ENCODE assay signal across 8 mouse cellular contexts in genomic region chr11:68852932-68853409, GRCm38 (mm10). TPM values are rescaled to one million over a fixed set of nuclear protein-coding genes. Genes with fewer than 3 reads are reported as not detected.
A peak's percentile ranks its signal among the peaks of the same experiment; 100 is the strongest.
DNase-seq lines count a peak whose midpoint lies in the region; ATAC-seq and TF ChIP-seq lines count a peak whose summit lies in the region.

No protein-coding gene starts in this region.

- peak; percentile 99 for DNase-seq in gastrocnemius, postnatal 10 days
- peak; percentile 99 to 100 for DNase-seq in left cerebral cortex, postnatal 10 days (ENCODE audit: extremely low spot score in 1 of 2, low spot score in 2 of 2)
- DNase-seq in right cerebral cortex, postnatal 25 days = peak; percentile 100
- DNase-seq in urinary bladder, postnatal 4 days (ENCODE audit: low spot score in 2 of 2) = peak; percentile 100

- ATAC-seq in activated CD4-positive, CD25-positive, alpha-beta regulatory T cell, adult 4 months = peak; percentile 89
- ATAC-seq in inflammation-experienced regulatory T-cells, adult 6 months = peak; percentile 94
- ATAC-seq in megakaryocyte-erythroid progenitor cell, adult 5-6 weeks (replicated peaks; ENCODE audit: low FRiP score, low TSS enrichment, poor library complexity, severe bottlenecking) = peak; percentile 91

- H3K4me1 ChIP-seq in cortical plate, adult 2 months (ENCODE audit: control insufficient read depth, insufficient read depth, low read length) = peaks cover 13% of the 10 kb centered on the region

- TF ChIP-seq POLR2A in cortical plate, adult 2 months (IDR thresholded peaks at IDR 0.05; ENCODE audit: extremely low read depth, insufficient read depth, low read length) = peak; percentile 84

- intact Hi-C loops in left cerebral cortex, postnatal 10 days (cut with DNase I) = no loop called here

- peak overlapping the region; percentile 66 for H3K27ac ChIP-seq in cortical plate, adult 2 months (ENCODE audit: insufficient read depth, low read length)

- H3K4me3 ChIP-seq in cortical plate, adult 2 months (ENCODE audit: insufficient read depth, low read length) = peak overlapping the region; percentile 49

- no peak for TF ChIP-seq CTCF in cortical plate, adult 2 months (IDR thresholded peaks at IDR 0.05; ENCODE audit: extremely low read depth, insufficient read depth, low read length)

RNA-seq across cellular contexts. Expression of gene Ndel1, which starts 18.7 kb away (rescaled TPM):
- 10 to 100 TPM; 31.4 to 37.2 TPM for polyA plus RNA-seq in activated CD4-positive, CD25-positive, alpha-beta regulatory T cell, adult 4 months (2017; shearing (Covaris generic))
- polyA plus RNA-seq in cortical plate, adult 2 months (2012; rRNA removed) = 102 and 103 TPM in 2 replicates
- total RNA-seq in gastrocnemius, postnatal 10 days (2021) = 10 to 100 TPM; 58.3 to 68.8 TPM
- 10 to 100 TPM; 30.8 to 36.0 (median 32.1) TPM for polyA plus RNA-seq in inflammation-experienced regulatory T-cells, adult 6 months (2017; shearing (Covaris generic))
- 10 to 100 TPM; 91.6 to 95.6 TPM for total RNA-seq in left cerebral cortex, postnatal 10 days (2021)
- 22.5 and 35.7 TPM in 2 replicates for total RNA-seq in megakaryocyte-erythroid progenitor cell, adult 5-6 weeks (2014; fragmentation: Nextera tagmentation)
- 45.6 and 99.1 TPM in 2 replicates for total RNA-seq in megakaryocyte-erythroid progenitor cell, adult 5-6 weeks (2017)

RNA-seq across cellular contexts. Expression of gene Rnf222, which starts 35.4 kb away (rescaled TPM):
- polyA plus RNA-seq in activated CD4-positive, CD25-positive, alpha-beta regulatory T cell, adult 4 months (2017; shearing (Covaris generic)) = not detected
- 0.04 and 0.06 TPM in 2 replicates for polyA plus RNA-seq in cortical plate, adult 2 months (2012; rRNA removed)
- total RNA-seq in gastrocnemius, postnatal 10 days (2021) = not detected
- not detected for polyA plus RNA-seq in inflammation-experienced regulatory T-cells, adult 6 months (2017; shearing (Covaris generic))
- not detected for total RNA-seq in left cerebral cortex, postnatal 10 days (2021)
- total RNA-seq in megakaryocyte-erythroid progenitor cell, adult 5-6 weeks (2014; fragmentation: Nextera tagmentation) = not detected in 2 replicates
- not detected in 2 replicates for total RNA-seq in megakaryocyte-erythroid progenitor cell, adult 5-6 weeks (2017)

RNA-seq across cellular contexts. Expression of gene Rpl26, which starts 48.4 kb away (rescaled TPM):
- polyA plus RNA-seq in activated CD4-positive, CD25-positive, alpha-beta regulatory T cell, adult 4 months (2017; shearing (Covaris generic)) = 1,000 to 10,000 TPM; 2,145 to 2,203 TPM
- 1,839 and 1,926 TPM in 2 replicates for polyA plus RNA-seq in cortical plate, adult 2 months (2012; rRNA removed)
- total RNA-seq in gastrocnemius, postnatal 10 days (2021) = 1,000 to 10,000 TPM in 1 of 2 experiments, 100 to 1,000 TPM in 1; 992 to 1,013 TPM
- polyA plus RNA-seq in inflammation-experienced regulatory T-cells, adult 6 months (2017; shearing (Covaris generic)) = 1,000 to 10,000 TPM; 1,371 to 2,270 (median 2,196) TPM
- 100 to 1,000 TPM; 701 to 756 TPM for total RNA-seq in left cerebral cortex, postnatal 10 days (2021)
- total RNA-seq in megakaryocyte-erythroid progenitor cell, adult 5-6 weeks (2014; fragmentation: Nextera tagmentation) = 5,476 and 5,943 TPM in 2 replicates
- 6,111 and 7,527 TPM in 2 replicates for total RNA-seq in megakaryocyte-erythroid progenitor cell, adult 5-6 weeks (2017)

Comparison
In these comparisons a context has a peak if more than half of its experiments do, and no peak if none do; other contexts are left out.
1. Peak in every context shown above with its lines: DNase-seq, ATAC-seq, H3K4me3 ChIP-seq and H3K27ac ChIP-seq.
2. RNA of gene Rpl26, which starts 48.4 kb away (total RNA-seq): 5,476 to 7,527 TPM in megakaryocyte-erythroid progenitor cell, adult 5-6 weeks; 992 to 1,013 TPM in gastrocnemius, postnatal 10 days and 701 to 756 TPM in left cerebral cortex, postnatal 10 days; every median in the first group is over 4 times any median in the second.